Mouse (Mus musculus): ENCODE results near the gene Kdm2b. TPM values are rescaled to one million over a fixed set of nuclear protein-coding genes. Genes with fewer than 3 reads are reported as not detected.
A peak's percentile ranks its signal among the peaks of the same experiment; 100 is the strongest.

The Kdm2b gene
- polyA plus RNA-seq, 1 experiment from 2014 or later: 7.6 TPM

DNA sequence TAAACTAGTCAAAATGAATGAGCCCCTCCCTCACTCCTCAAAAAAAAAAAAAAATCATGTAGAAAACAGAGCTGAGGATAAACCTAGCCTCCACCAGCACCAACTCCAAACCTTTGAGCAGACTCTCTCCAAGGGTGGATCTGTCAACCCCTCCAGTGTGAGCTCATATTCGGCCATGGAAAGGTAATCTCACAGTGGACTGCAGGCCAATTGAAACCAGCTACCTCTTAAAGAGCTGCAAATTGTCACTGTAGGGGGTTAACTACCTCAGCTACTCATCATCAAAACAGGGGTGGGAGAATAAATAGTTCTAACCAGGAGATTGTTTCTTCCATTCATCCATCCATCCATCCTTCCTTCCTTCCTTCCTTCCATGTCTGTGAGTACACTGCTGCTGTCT is 82.4 kb downstream of the Kdm2b start:
- 93% methylated on average over 1 of the region's 1 CpGs for WGBS
- Histone ChIP-seq H3K4me3 (ENCODE audit: low read depth, low read length) (no peak overlapping the region), H3K27ac (ENCODE audit: low read depth, low read length) (no peak overlapping the region), H3K4me2 (replicated peaks; ENCODE audit: low read depth) (no peak overlapping the region), H3K4me1 (replicated peaks; ENCODE audit: control insufficient read depth, insufficient read depth, low read length) (no peaks in the 10 kb centered on the region), H3K27me3 (replicated peaks; ENCODE audit: control insufficient read depth, insufficient read depth, low read length) (no peaks in the 10 kb centered on the region), H3K9ac (ENCODE audit: low read depth, low read length) (no peak overlapping the region), H3K9me3 (ENCODE audit: control insufficient read depth) (no peaks in the 10 kb centered on the region), H3K36me3 (ENCODE audit: control insufficient read depth, insufficient read depth) (no peaks in the 10 kb centered on the region)
- no peak for TF ChIP-seq CTCF (IDR thresholded peaks at IDR 0.05; ENCODE audit: low read depth)
- ATAC-seq: no peak

DNA sequence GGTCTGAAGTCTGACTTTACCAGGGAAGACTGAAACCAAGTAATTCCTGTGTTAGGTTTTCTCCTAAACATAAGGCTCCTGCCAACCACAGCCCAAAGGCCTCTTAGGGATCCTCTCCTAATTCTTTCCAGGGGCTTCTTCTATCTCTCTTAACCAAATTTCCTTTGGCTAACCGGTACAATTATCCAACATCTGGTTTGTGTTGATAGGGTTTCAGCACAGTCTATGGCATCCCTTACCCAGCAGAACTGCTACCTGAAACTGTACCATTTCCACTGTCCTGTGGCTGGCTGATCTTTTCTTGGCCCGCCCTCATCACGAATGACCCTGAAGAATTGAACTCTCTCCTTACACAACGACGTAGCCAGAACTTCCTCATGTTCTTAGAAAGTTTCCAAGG is 86.5 kb downstream of the Kdm2b start:
- no peak for TF ChIP-seq CTCF (IDR thresholded peaks at IDR 0.05; ENCODE audit: low read depth)
- no peak overlapping the region for H3K27ac ChIP-seq (ENCODE audit: low read depth, low read length)
- no peak overlapping the region for H3K4me3 ChIP-seq (ENCODE audit: low read depth, low read length)
- H3K4me1 ChIP-seq (replicated peaks; ENCODE audit: control insufficient read depth, insufficient read depth, low read length): no peaks in the 10 kb centered on the region; the same call in 1 of the 2 replicates
- H3K36me3 ChIP-seq (ENCODE audit: control insufficient read depth, insufficient read depth): no peaks in the 10 kb centered on the region
- no peak for ATAC-seq
- H3K9ac ChIP-seq (ENCODE audit: low read depth, low read length): no peak overlapping the region
- H3K27me3 ChIP-seq (replicated peaks; ENCODE audit: control insufficient read depth, insufficient read depth, low read length): no peaks in the 10 kb centered on the region
- H3K9me3 ChIP-seq (ENCODE audit: control insufficient read depth): no peaks in the 10 kb centered on the region
- WGBS: 72% methylated on average over 5 of the region's 5 CpGs
- no peak overlapping the region for H3K4me2 ChIP-seq (replicated peaks; ENCODE audit: low read depth)

DNA sequence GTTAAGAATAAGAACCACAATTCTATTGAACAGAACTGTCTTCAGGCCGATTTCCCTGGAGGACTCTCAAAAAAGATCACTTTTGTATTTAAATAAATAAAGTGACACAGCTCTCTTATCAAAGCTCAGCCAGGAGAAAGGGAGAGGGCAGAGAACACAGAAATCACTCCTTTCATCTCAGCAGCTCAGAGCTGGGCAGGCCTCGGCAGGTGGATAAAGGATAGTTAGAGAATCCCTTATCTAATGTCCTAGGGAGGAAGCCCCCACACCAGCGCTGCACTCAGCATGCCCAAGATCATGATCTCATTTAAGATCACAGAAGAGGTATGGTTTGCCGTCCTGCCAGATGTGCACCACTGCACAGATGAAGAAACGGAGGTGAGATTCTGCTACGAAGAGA is 87.4 kb downstream of the Kdm2b start:
- WGBS: 79% methylated on average over 6 of the region's 6 CpGs
- Histone ChIP-seq H3K36me3 (ENCODE audit: control insufficient read depth, insufficient read depth) (no peaks in the 10 kb centered on the region), H3K4me1 (replicated peaks; ENCODE audit: control insufficient read depth, insufficient read depth, low read length) (no peaks in the 10 kb centered on the region; the same call in 1 of the 2 replicates), H3K4me3 (ENCODE audit: low read depth, low read length) (no peak overlapping the region), H3K9me3 (ENCODE audit: control insufficient read depth) (no peaks in the 10 kb centered on the region), H3K4me2 (replicated peaks; ENCODE audit: low read depth) (no peak overlapping the region), H3K27me3 (replicated peaks; ENCODE audit: control insufficient read depth, insufficient read depth, low read length) (no peaks in the 10 kb centered on the region), H3K9ac (ENCODE audit: low read depth, low read length) (no peak overlapping the region), H3K27ac (ENCODE audit: low read depth, low read length) (no peak overlapping the region)
- no peak for TF ChIP-seq CTCF (IDR thresholded peaks at IDR 0.05; ENCODE audit: low read depth)
- no peak for ATAC-seq

DNA sequence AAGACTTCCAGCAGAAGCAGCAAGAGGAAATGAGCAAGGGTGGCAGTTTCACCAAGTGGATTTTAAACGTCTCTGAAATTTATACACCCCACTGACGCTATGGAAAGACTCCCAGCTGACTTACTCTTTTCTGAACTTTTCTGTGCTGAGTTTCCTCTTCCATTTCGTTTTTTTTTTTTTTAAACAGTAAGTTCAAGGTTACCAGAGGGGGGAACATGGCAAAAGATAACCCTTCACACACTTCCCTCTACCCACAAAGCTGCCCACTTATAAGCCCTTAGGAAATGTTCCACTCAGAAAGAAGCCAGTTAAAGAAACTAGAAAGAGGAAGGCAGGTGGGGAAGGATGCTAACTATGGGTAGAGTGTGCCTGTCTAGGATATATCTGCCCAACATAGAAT is 88.0 kb downstream of the Kdm2b start:
- no peak overlapping the region for H3K4me3 ChIP-seq (ENCODE audit: low read depth, low read length)
- WGBS: 61% methylated on average over 3 of the region's 3 CpGs
- H3K4me2 ChIP-seq (replicated peaks; ENCODE audit: low read depth): no peak overlapping the region
- H3K36me3 ChIP-seq (ENCODE audit: control insufficient read depth, insufficient read depth): no peaks in the 10 kb centered on the region
- H3K27ac ChIP-seq (ENCODE audit: low read depth, low read length): no peak overlapping the region
- no peaks in the 10 kb centered on the region for H3K9me3 ChIP-seq (ENCODE audit: control insufficient read depth)
- no peaks in the 10 kb centered on the region; the same call in 1 of the 2 replicates for H3K4me1 ChIP-seq (replicated peaks; ENCODE audit: control insufficient read depth, insufficient read depth, low read length)
- H3K27me3 ChIP-seq (replicated peaks; ENCODE audit: control insufficient read depth, insufficient read depth, low read length): no peaks in the 10 kb centered on the region
- H3K9ac ChIP-seq (ENCODE audit: low read depth, low read length): no peak overlapping the region
- no peak for ATAC-seq
- TF ChIP-seq CTCF (IDR thresholded peaks at IDR 0.05; ENCODE audit: low read depth): no peak

DNA sequence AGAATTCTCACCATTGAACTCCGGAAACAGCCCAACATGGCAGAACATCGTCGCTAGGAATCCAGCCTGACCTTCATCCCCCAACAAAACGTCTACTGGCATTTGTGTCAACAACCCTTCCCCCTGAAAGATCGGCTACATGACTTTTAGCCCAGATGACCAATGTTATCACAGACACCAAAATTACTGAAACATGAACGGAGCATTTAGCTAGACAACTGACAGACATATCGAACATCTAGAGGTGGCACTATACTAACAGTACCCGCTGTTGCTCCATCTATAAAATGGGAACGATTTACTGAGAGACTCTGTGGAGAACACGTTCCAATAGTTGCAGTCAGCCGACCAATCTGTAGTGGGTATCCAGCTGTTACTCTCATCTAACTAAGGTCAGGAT is 88.4 kb downstream of the Kdm2b start:
- Histone ChIP-seq H3K27me3 (replicated peaks; ENCODE audit: control insufficient read depth, insufficient read depth, low read length) (no peaks in the 10 kb centered on the region), H3K27ac (ENCODE audit: low read depth, low read length) (no peak overlapping the region), H3K9ac (ENCODE audit: low read depth, low read length) (no peak overlapping the region), H3K4me3 (ENCODE audit: low read depth, low read length) (no peak overlapping the region), H3K4me2 (replicated peaks; ENCODE audit: low read depth) (no peak overlapping the region; the same call in 1 of the 2 replicates), H3K4me1 (replicated peaks; ENCODE audit: control insufficient read depth, insufficient read depth, low read length) (no peaks in the 10 kb centered on the region; the same call in 1 of the 2 replicates), H3K9me3 (ENCODE audit: control insufficient read depth) (no peaks in the 10 kb centered on the region), H3K36me3 (ENCODE audit: control insufficient read depth, insufficient read depth) (no peaks in the 10 kb centered on the region)
- TF ChIP-seq CTCF (IDR thresholded peaks at IDR 0.05; ENCODE audit: low read depth): no peak
- no peak for ATAC-seq
- WGBS: 65% methylated on average over 11 of the region's 11 CpGs

DNA sequence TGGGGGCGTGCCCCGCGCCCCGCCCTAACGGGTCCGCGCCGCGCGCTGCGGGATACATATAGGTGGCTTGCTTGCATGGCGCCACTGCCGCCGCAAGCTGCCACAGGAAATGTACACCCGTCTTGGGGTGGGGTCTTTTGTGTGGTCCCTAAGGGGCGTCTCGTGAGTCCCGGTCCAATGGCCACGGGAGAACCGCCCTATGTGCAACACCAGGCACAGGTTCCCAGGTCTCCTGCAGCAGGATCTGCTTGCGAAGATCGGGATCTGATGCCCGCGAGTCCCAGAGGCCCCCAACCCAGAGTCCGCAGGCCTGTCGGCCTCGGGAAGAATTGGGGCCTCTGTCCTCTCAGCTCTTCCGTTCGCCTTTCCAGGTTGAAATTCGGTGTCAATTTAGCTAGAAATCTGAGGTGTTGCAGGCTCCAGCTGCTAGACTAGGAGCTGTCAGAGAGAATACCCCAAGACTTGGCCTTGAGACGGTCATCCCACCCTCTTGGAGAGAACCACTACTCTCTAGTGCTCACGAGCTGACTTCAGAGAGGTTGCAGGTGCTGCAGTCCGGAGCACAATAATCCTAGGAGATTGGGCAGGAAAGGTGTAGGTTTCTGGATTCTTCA is 89.0 kb downstream of the Kdm2b start:
- Histone ChIP-seq H3K27me3 (replicated peaks; ENCODE audit: control insufficient read depth, insufficient read depth, low read length) (no peaks in the 10 kb centered on the region), H3K27ac (ENCODE audit: low read depth, low read length) (peak overlapping the region; percentile 76; the same call in 1 of the 2 replicates), H3K4me3 (ENCODE audit: low read depth, low read length) (peak overlapping the region; percentile 77), H3K36me3 (ENCODE audit: control insufficient read depth, insufficient read depth) (no peaks in the 10 kb centered on the region), H3K4me1 (replicated peaks; ENCODE audit: control insufficient read depth, insufficient read depth, low read length) (no peaks in the 10 kb centered on the region; the same call in 1 of the 2 replicates), H3K9ac (ENCODE audit: low read depth, low read length) (peak overlapping the region; percentile 72), H3K4me2 (replicated peaks; ENCODE audit: low read depth) (peak overlapping the region; percentile 99), H3K9me3 (ENCODE audit: control insufficient read depth) (no peaks in the 10 kb centered on the region)
- no peak for TF ChIP-seq CTCF (IDR thresholded peaks at IDR 0.05; ENCODE audit: low read depth)
- 4% methylated on average over 32 of the region's 33 CpGs for WGBS
- no peak for ATAC-seq

All from intestine, postnatal 0 days (tissue).